Mouse (Mus musculus): ENCODE measurements around the gene Cabcoco1. TPM values are rescaled to one million over a fixed set of nuclear protein-coding genes. Genes with fewer than 3 reads are reported as not detected.

Gene Cabcoco1
- polyA plus RNA-seq, 1 experiment: 2.2 TPM

DNA sequence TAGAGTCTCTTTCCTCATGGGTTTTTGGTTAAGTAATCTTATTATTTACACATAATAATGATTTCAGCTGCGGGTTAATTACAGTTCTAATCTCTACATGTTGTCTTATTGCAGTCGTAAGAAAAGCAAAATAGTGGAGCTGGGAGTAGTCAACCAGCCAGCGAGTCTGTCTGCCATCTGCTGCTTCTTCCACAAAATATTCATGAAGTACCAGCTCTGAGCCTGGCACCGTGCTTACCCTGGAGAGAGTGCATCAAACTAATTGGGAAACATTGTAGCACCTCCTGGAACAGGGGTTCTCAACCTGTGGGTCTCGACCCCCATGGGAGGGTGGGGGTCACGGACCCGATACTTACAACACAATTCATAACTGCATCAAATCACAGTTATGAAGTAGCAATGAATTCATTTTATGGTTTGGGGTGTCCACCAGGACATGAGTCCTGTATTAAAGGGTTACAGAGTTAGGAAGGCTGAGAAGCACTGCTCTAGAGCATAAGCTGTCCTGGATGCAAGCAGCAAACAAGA lies 121.2 kb downstream of the Cabcoco1 start:
- no peak for TF ChIP-seq POLR2A (IDR thresholded peaks at IDR 0.05; ENCODE audit: extremely low read depth, insufficient read depth, low read length)
- no peak for TF ChIP-seq CTCF (IDR thresholded peaks at IDR 0.05; ENCODE audit: extremely low read depth, insufficient read depth, low read length)
- H3K4me3 ChIP-seq (ENCODE audit: insufficient read depth, low read length): no peak overlapping the region

DNA sequence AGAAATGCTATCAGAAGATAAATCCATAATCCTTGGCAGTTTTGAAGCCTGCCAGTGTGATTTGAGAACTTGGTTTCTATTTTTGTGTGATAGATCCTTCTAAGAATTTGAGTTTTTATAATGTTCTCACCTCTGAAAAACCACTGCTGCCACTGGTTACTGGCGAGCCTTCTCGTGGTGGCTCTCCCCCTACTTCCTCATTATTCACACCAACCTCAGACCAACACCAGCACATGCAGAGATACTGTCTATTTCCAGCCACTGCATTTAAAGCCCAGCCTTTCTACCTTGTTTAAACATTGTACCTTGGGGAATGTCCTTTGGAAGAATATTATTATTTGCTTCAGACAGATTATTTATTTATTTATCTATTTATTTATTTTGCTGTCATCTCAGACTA lies 121.8 kb downstream of the Cabcoco1 start:
- H3K27ac ChIP-seq (ENCODE audit: insufficient read depth, low read length): no peak overlapping the region
- no peak overlapping the region for H3K4me3 ChIP-seq (ENCODE audit: insufficient read depth, low read length)
- TF ChIP-seq POLR2A (IDR thresholded peaks at IDR 0.05; ENCODE audit: extremely low read depth, insufficient read depth, low read length): no peak
- no peak for TF ChIP-seq CTCF (IDR thresholded peaks at IDR 0.05; ENCODE audit: extremely low read depth, insufficient read depth, low read length)
- no peaks in the 10 kb centered on the region for H3K4me1 ChIP-seq (ENCODE audit: control insufficient read depth, insufficient read depth, low read length)

More for the DNA sequence above, 121.2 kb downstream of the Cabcoco1 start:
- no peaks in the 10 kb centered on the region for H3K4me1 ChIP-seq (ENCODE audit: control insufficient read depth, insufficient read depth, low read length)
- no peak overlapping the region for H3K27ac ChIP-seq (ENCODE audit: insufficient read depth, low read length)

DNA sequence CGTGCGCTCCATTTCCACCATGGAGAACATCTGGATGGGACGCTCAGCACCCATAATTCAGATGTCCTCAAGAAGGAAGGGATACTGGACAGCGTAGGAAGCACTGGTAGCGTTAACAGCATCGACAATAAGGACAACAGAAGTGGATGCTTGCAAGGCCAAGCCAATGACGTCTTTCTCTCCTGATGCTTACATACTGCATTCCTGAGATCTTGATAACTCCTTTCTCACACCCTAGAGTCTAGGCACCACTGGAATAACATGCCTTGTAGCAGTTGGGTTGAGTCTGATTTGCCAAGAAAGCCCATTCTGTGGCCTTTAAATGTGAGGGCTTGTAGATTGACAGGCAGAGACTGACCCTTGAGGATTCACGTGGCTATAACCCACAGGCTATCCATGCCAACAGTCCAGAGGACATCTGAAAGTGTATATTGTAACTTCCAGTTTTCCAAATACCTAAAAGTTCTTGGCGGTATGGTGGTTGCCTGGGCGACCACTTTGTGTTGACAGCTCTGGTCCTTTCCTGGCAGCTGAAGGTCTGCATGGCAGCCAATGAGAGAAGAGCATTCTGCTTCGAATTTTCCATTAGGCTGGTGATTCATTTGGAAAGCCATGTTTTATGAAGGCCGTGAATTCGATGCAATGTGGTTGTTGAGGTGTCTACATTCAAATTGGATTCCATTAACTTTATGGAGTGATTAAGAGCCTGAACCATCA lies 124.5 kb downstream of the Cabcoco1 start:
- TF ChIP-seq POLR2A (IDR thresholded peaks at IDR 0.05; ENCODE audit: extremely low read depth, insufficient read depth, low read length): no peak
- no peak for TF ChIP-seq CTCF (IDR thresholded peaks at IDR 0.05; ENCODE audit: extremely low read depth, insufficient read depth, low read length)
- no peak overlapping the region for H3K4me3 ChIP-seq (ENCODE audit: insufficient read depth, low read length)
- no peaks in the 10 kb centered on the region for H3K4me1 ChIP-seq (ENCODE audit: control insufficient read depth, insufficient read depth, low read length)
- no peak overlapping the region for H3K27ac ChIP-seq (ENCODE audit: insufficient read depth, low read length)

DNA sequence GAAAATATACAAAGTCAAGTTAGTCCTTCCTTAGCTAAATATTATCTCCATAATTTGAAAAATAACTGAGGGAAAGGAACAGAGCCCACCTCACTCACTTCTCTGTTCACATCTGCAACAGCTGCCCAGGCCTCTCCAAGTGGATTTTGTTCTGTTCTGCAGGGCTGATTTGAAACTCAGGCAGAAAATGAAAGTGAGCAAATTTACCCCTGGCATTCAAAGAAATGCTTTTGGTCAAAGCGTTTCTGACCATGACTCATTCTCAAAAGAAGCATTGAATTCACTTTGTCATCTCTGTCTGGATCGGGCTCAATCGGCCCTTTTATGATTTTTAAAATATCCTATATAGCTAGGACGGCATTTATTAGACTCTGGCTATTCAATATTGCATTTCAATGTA lies 135.8 kb downstream of the Cabcoco1 start:
- TF ChIP-seq CTCF (IDR thresholded peaks at IDR 0.05; ENCODE audit: extremely low read depth, insufficient read depth, low read length) (no peak), POLR2A (IDR thresholded peaks at IDR 0.05; ENCODE audit: extremely low read depth, insufficient read depth, low read length) (no peak)
- no peaks in the 10 kb centered on the region for H3K4me1 ChIP-seq (ENCODE audit: control insufficient read depth, insufficient read depth, low read length)
- H3K27ac ChIP-seq (ENCODE audit: insufficient read depth, low read length): no peak overlapping the region
- no peak overlapping the region for H3K4me3 ChIP-seq (ENCODE audit: insufficient read depth, low read length)

DNA sequence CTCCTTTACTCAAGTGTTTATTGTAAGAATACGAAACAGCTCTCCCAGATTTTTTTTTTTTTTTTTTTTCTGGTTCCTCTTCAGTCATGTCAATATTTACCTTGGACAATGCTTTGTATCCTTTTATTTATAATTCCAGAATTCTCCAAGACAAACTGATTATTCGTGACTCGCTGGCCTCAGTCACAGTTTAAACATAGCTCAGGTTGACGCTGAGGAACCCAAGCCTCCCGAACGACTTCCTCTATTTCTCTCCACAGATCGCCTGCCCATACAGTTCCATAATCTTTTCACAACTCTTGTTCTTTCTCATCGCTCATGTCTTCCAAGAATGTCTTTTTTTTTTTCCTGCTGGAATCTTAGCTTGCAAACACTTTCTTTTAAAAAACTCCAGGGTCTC lies 144.9 kb downstream of the Cabcoco1 start:
- Histone ChIP-seq H3K27ac (ENCODE audit: insufficient read depth, low read length) (no peak overlapping the region), H3K4me1 (ENCODE audit: control insufficient read depth, insufficient read depth, low read length) (no peaks in the 10 kb centered on the region; the same call in 1 of the 2 replicates), H3K4me3 (ENCODE audit: insufficient read depth, low read length) (no peak overlapping the region)
- TF ChIP-seq POLR2A (IDR thresholded peaks at IDR 0.05; ENCODE audit: extremely low read depth, insufficient read depth, low read length) (no peak), CTCF (IDR thresholded peaks at IDR 0.05; ENCODE audit: extremely low read depth, insufficient read depth, low read length) (no peak)

DNA sequence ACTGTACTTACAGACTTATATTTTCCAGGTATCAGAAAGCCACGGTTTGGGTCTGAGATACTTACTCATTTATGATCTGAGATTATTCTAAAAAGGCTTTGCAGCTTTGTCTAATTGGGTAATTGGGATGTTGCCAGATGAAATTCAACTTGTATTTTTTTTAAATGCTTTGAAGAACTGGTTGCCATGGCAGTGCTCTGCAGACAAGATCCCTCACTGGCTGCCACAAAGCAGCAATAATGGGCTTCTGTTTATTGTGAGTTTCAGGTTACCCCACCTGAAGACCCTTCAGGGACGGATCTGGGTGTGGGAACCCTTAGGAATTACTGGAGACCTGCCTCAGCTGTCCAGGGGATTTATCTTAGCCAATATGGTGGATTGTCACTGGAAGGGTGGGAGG lies 145.6 kb downstream of the Cabcoco1 start:
- no peak overlapping the region for H3K27ac ChIP-seq (ENCODE audit: insufficient read depth, low read length)
- no peaks in the 10 kb centered on the region; the same call in 1 of the 2 replicates for H3K4me1 ChIP-seq (ENCODE audit: control insufficient read depth, insufficient read depth, low read length)
- TF ChIP-seq POLR2A (IDR thresholded peaks at IDR 0.05; ENCODE audit: extremely low read depth, insufficient read depth, low read length) (no peak), CTCF (IDR thresholded peaks at IDR 0.05; ENCODE audit: extremely low read depth, insufficient read depth, low read length) (no peak)
- H3K4me3 ChIP-seq (ENCODE audit: insufficient read depth, low read length): no peak overlapping the region

DNA sequence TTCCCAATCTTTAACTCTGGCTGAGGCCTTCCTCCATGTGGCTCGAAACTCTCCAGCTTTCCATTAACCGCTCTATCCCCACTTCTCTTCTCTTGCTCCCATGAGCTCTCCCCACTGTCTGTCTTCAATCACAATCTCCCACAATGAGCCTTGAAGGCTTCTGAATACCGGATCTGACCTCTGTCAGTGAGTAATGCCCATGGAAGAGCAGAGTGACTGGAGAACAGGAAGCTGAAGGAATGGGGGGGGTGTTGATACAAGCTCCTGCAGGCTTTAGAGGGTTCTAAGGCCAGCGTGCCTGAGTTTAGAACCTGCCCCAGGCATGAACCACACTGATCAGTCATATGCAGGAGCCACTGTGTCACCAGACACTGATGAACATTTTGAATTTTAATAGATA lies 150.1 kb downstream of the Cabcoco1 start:
- no peak for TF ChIP-seq POLR2A (IDR thresholded peaks at IDR 0.05; ENCODE audit: extremely low read depth, insufficient read depth, low read length)
- TF ChIP-seq CTCF (IDR thresholded peaks at IDR 0.05; ENCODE audit: extremely low read depth, insufficient read depth, low read length): no peak
- no peak overlapping the region for H3K27ac ChIP-seq (ENCODE audit: insufficient read depth, low read length)

DNA sequence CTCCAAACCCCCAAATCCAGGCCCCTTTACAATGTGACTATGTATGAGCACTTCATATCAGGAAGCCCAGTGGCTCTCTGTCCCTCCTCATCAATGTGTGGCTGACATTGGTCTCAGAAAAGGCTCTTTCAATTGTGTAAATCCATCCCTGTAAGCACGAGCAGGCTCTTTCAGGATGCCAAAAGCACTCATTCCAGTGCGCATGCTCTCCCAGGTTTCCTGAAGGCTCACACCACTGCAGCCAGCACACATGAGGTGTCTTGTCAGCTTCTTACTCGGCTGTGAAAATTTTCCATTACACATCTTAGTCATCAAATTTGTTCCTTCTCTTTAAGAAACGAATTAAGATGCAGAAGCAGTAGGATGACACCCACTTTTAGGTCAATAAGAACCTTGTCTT lies 152.9 kb downstream of the Cabcoco1 start:
- H3K27ac ChIP-seq (ENCODE audit: insufficient read depth, low read length): no peak overlapping the region
- no peak overlapping the region for H3K4me3 ChIP-seq (ENCODE audit: insufficient read depth, low read length)
- H3K4me1 ChIP-seq (ENCODE audit: control insufficient read depth, insufficient read depth, low read length): no peaks in the 10 kb centered on the region
- TF ChIP-seq CTCF (IDR thresholded peaks at IDR 0.05; ENCODE audit: extremely low read depth, insufficient read depth, low read length) (no peak), POLR2A (IDR thresholded peaks at IDR 0.05; ENCODE audit: extremely low read depth, insufficient read depth, low read length) (no peak)

More for the DNA sequence above, 150.1 kb downstream of the Cabcoco1 start:
- no peak overlapping the region for H3K4me3 ChIP-seq (ENCODE audit: insufficient read depth, low read length)
- H3K4me1 ChIP-seq (ENCODE audit: control insufficient read depth, insufficient read depth, low read length): no peaks in the 10 kb centered on the region; the same call in 1 of the 2 replicates

DNA sequence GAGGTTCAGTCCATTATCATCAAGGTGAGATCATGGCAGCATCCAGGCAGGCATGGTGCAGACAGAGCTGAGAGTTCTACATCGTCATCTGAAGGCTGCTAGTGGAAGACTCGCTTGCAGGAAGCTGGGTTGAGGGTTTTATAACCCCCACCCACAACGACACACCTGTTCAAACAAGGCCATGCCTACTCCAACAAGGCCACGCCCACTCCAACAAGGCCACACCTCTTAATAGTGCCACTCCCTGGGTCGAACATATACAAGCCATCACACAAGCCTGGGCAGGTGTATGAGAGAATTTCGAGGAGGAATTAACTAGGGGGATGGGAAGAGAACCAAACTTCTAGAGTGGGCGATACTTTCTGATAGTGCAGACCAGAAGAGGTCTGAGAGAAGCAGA lies 153.6 kb downstream of the Cabcoco1 start:
- TF ChIP-seq POLR2A (IDR thresholded peaks at IDR 0.05; ENCODE audit: extremely low read depth, insufficient read depth, low read length): no peak
- no peak for TF ChIP-seq CTCF (IDR thresholded peaks at IDR 0.05; ENCODE audit: extremely low read depth, insufficient read depth, low read length)
- Histone ChIP-seq H3K27ac (ENCODE audit: insufficient read depth, low read length) (no peak overlapping the region), H3K4me1 (ENCODE audit: control insufficient read depth, insufficient read depth, low read length) (no peaks in the 10 kb centered on the region), H3K4me3 (ENCODE audit: insufficient read depth, low read length) (no peak overlapping the region)

Other genes with a start within 250 kb of the Cabcoco1 start
- gene Tmem26, start 181.8 kb upstream of the Cabcoco1 start, polyA plus RNA-seq (2012; rRNA removed): 0.02 TPM in 2 replicates